In genomic region chr4:24835555-24835954, GRCm38 (mm10) we compare ENCODE assay signal across 22 mouse cellular contexts. TPM values are rescaled to one million over a fixed set of nuclear protein-coding genes. Genes with fewer than 3 reads are reported as not detected.
A peak's percentile ranks its signal among the peaks of the same experiment; 100 is the strongest.
DNase-seq lines count a peak whose midpoint lies in the region; ATAC-seq lines count a peak whose summit lies in the region.
"Had no signal": no experiment of that assay in that cellular context is flagged by ENCODE, and none has a peak within 500 bp of the region (broad histone marks: within the 10 kb centered on the region; RNA-seq: fewer than 3 reads in every experiment).

No protein-coding gene starts in this region.

- no peaks in the 10 kb centered on the region for H3K36me3 ChIP-seq in forebrain, embryonic 12.5 days (replicated peaks)
- H3K36me3 ChIP-seq in forebrain, embryonic 11.5 days (ENCODE audit: control insufficient read depth, insufficient read depth, low read length): no peaks in the 10 kb centered on the region
- H3K36me3 ChIP-seq in embryonic facial prominence, embryonic 11.5 days (replicated peaks; ENCODE audit: control insufficient read depth, insufficient read depth, low read depth, low read length): no peaks in the 10 kb centered on the region
- no peaks in the 10 kb centered on the region for H3K36me3 ChIP-seq in hindbrain, embryonic 15.5 days
- H3K36me3 ChIP-seq: G1E; limb, embryonic 13.5 days; liver, embryonic 12.5 days; neural tube, embryonic 12.5 days had no signal

- no peak overlapping the region for H3K9ac ChIP-seq in forebrain, embryonic 12.5 days
- no peak overlapping the region for H3K9ac ChIP-seq in forebrain, embryonic 11.5 days (ENCODE audit: low read length)
- no peak overlapping the region for H3K9ac ChIP-seq in embryonic facial prominence, embryonic 11.5 days (replicated peaks; ENCODE audit: low read length)
- no peak overlapping the region for H3K9ac ChIP-seq in hindbrain, embryonic 15.5 days
- H3K9ac ChIP-seq: limb, embryonic 13.5 days; liver, embryonic 12.5 days; neural tube, embryonic 12.5 days had no signal

- H3K4me3 ChIP-seq in forebrain, embryonic 12.5 days (replicated peaks): no peak overlapping the region
- no peak overlapping the region for H3K4me3 ChIP-seq in forebrain, embryonic 11.5 days (ENCODE audit: low read depth, low read length)
- no peak overlapping the region for H3K4me3 ChIP-seq in embryonic facial prominence, embryonic 11.5 days (ENCODE audit: low read depth, low read length)
- H3K4me3 ChIP-seq in hindbrain, embryonic 15.5 days: no peak overlapping the region
- H3K4me3 ChIP-seq: layer of hippocampus, adult 2 months; limb, embryonic 13.5 days; liver, embryonic 12.5 days; neural tube, embryonic 12.5 days had no signal

- peaks cover 10% of the 10 kb centered on the region for H3K4me1 ChIP-seq in forebrain, embryonic 12.5 days
- no peaks in the 10 kb centered on the region; the same call in 1 of the 2 replicates for H3K4me1 ChIP-seq in forebrain, embryonic 11.5 days (replicated peaks; ENCODE audit: control insufficient read depth, insufficient read depth, low read length)
- H3K4me1 ChIP-seq in embryonic facial prominence, embryonic 11.5 days (ENCODE audit: control insufficient read depth, insufficient read depth, low read length): no peaks in the 10 kb centered on the region
- peaks cover 10% of the 10 kb centered on the region for H3K4me1 ChIP-seq in hindbrain, embryonic 15.5 days (replicated peaks)
- H3K4me1 ChIP-seq: liver, embryonic 12.5 days; neural tube, embryonic 12.5 days had no signal

- H3K27me3 ChIP-seq in forebrain, embryonic 12.5 days: no peaks in the 10 kb centered on the region
- no peaks in the 10 kb centered on the region for H3K27me3 ChIP-seq in forebrain, embryonic 11.5 days (ENCODE audit: control insufficient read depth, insufficient read depth, low read length)
- no peaks in the 10 kb centered on the region for H3K27me3 ChIP-seq in embryonic facial prominence, embryonic 11.5 days (ENCODE audit: control insufficient read depth, insufficient read depth, low read length)
- no peaks in the 10 kb centered on the region for H3K27me3 ChIP-seq in hindbrain, embryonic 15.5 days
- H3K27me3 ChIP-seq: CH12.LX; limb, embryonic 13.5 days; liver, embryonic 12.5 days; neural tube, embryonic 12.5 days; Patski had no signal

- H3K9me3 ChIP-seq in forebrain, embryonic 12.5 days: no peaks in the 10 kb centered on the region
- no peaks in the 10 kb centered on the region for H3K9me3 ChIP-seq in forebrain, embryonic 11.5 days (ENCODE audit: control insufficient read depth, low read length)
- H3K9me3 ChIP-seq in embryonic facial prominence, embryonic 11.5 days (replicated peaks; ENCODE audit: control insufficient read depth, low read length): no peaks in the 10 kb centered on the region
- H3K9me3 ChIP-seq in hindbrain, embryonic 15.5 days: no peaks in the 10 kb centered on the region
- H3K9me3 ChIP-seq: G1E; limb, embryonic 13.5 days; liver, embryonic 12.5 days; neural tube, embryonic 12.5 days had no signal

- no peak overlapping the region for H3K27ac ChIP-seq in forebrain, embryonic 12.5 days
- no peak overlapping the region for H3K27ac ChIP-seq in forebrain, embryonic 11.5 days (ENCODE audit: low read depth, low read length)
- no peak overlapping the region for H3K27ac ChIP-seq in embryonic facial prominence, embryonic 11.5 days (replicated peaks; ENCODE audit: low read depth, low read length)
- H3K27ac ChIP-seq in hindbrain, embryonic 15.5 days (replicated peaks): no peak overlapping the region
- H3K27ac ChIP-seq: kidney, postnatal 0 days; layer of hippocampus, adult 2 months; limb, embryonic 13.5 days; liver, embryonic 12.5 days; neural tube, embryonic 12.5 days had no signal

- DNase-seq in forebrain, embryonic 11.5 days (ENCODE audit: low spot score): no peak
- peak; percentile 28 for DNase-seq in ZHBTc4 (ENCODE audit: low read depth, low spot score)
- no peak for DNase-seq in embryonic facial prominence, embryonic 11.5 days (ENCODE audit: low spot score)
- no peak for DNase-seq in layer of hippocampus, adult 18-20 months (ENCODE audit: low spot score in 2 of 2)
- no peak for DNase-seq in layer of hippocampus, adult 9-10 months (ENCODE audit: low spot score)
- DNase-seq: adrenal gland, adult 8-10 months; B cell, adult 2 months; kidney, adult 2 months; lung, adult 18-20 months; lung, postnatal 10 days; thymus, postnatal 14 days had no signal

- no peak overlapping the region for H3K4me2 ChIP-seq in forebrain, embryonic 12.5 days
- no peak overlapping the region for H3K4me2 ChIP-seq in forebrain, embryonic 11.5 days (ENCODE audit: low read depth, low read length, severe bottlenecking)
- no peak overlapping the region for H3K4me2 ChIP-seq in embryonic facial prominence, embryonic 11.5 days (ENCODE audit: low read depth, low read length)
- no peak overlapping the region for H3K4me2 ChIP-seq in hindbrain, embryonic 15.5 days
- H3K4me2 ChIP-seq: limb, embryonic 13.5 days; liver, embryonic 12.5 days; midbrain, embryonic 11.5 days; neural tube, embryonic 12.5 days had no signal

- ATAC-seq in forebrain, embryonic 12.5 days (ENCODE audit: low FRiP score): peak; percentile 47
- ATAC-seq in forebrain, embryonic 11.5 days (replicated peaks; ENCODE audit: low FRiP score): no peak; the same call in 1 of the 2 replicates
- ATAC-seq in embryonic facial prominence, embryonic 11.5 days (replicated peaks; ENCODE audit: insufficient number of reproducible peaks, low FRiP score, low TSS enrichment, low read depth): peak; percentile 29; the same call in 1 of the 2 replicates
- ATAC-seq in hindbrain, embryonic 15.5 days (ENCODE audit: low FRiP score, low read depth): peak; percentile 50; the same call in 1 of the 2 replicates
- ATAC-seq: liver, embryonic 12.5 days; Patski had no signal

- WGBS in forebrain, embryonic 12.5 days: 33% methylated on average over 7 of the region's 7 CpGs
- WGBS in forebrain, embryonic 11.5 days: 39% methylated on average over 7 of the region's 7 CpGs
- WGBS in embryonic facial prominence, embryonic 11.5 days: 43% methylated on average over 7 of the region's 7 CpGs
- WGBS in hindbrain, embryonic 15.5 days: 33% methylated on average over 7 of the region's 7 CpGs

RNA-seq across cellular contexts. Expression of gene Klhl32, which starts 15.4 kb away (rescaled TPM):
- polyA plus RNA-seq in forebrain, embryonic 12.5 days (2016; fragmentation: Nextera tagmentation; extraction: Ambion mirVana): 10.5 and 11.6 TPM in 2 replicates
- polyA plus RNA-seq in forebrain, embryonic 11.5 days (2014; fragmentation: Nextera tagmentation; extraction: Ambion mirVana): 5.7 and 7.5 TPM in 2 replicates
- 1.7 and 2.6 TPM in 2 replicates for polyA plus RNA-seq in embryonic facial prominence, embryonic 11.5 days (2014; fragmentation: Nextera tagmentation; extraction: Ambion mirVana)
- polyA plus RNA-seq in hindbrain, embryonic 15.5 days (2015; fragmentation: Nextera tagmentation; extraction: Ambion mirVana): 29.5 and 35.5 TPM in 2 replicates
- total RNA-seq in layer of hippocampus, adult 18-20 months (2021): 10 to 100 TPM; 15.5 to 16.2 TPM
